Mouse (Mus musculus) CD4-positive helper T cell, adult 2 months (primary cell): ENCODE measurements at regions not wholly inside any gene's neighbourhood (a gene's known extent, or its start where the extent isn't known, plus 50 kb on each side); places are given as distances from the start of the nearest gene placed in this dataset.
A peak's percentile ranks its signal among the peaks of the same experiment; 100 is the strongest.

Experiments used
- DNase-seq: peaks from one replicate; pipeline ENCODE4 v3.0.0-alpha.2; 2012; ENCODE audit warnings: low read depth, missing footprints, low spot score

- no peak for DNase-seq
Observed at GRCm38 (mm10) chr5:64648492-64648891, 154.7 kb upstream of the Klf3 start.

GRCm38 (mm10) chr5:64651407-64651806 is 151.8 kb upstream of the Klf3 start:
- DNase-seq, result peak; percentile 66

- no peak for DNase-seq
Observed at GRCm38 (mm10) chr5:64653764-64654163, 149.4 kb upstream of the Klf3 start.

GRCm38 (mm10) chr5:64655286-64655685 is 147.9 kb upstream of the Klf3 start:
- no peak for DNase-seq

- DNase-seq, result peak; percentile 53
Observed at GRCm38 (mm10) chr5:64661959-64662358, 141.2 kb upstream of the Klf3 start.

- DNase-seq, result peak; percentile 56
Observed at GRCm38 (mm10) chr5:64662476-64662875, 140.7 kb upstream of the Klf3 start.

GRCm38 (mm10) chr5:64663766-64664165 is 139.4 kb upstream of the Klf3 start:
- no peak for DNase-seq

GRCm38 (mm10) chr5:64665064-64665463 is 138.1 kb upstream of the Klf3 start:
- no peak for DNase-seq

GRCm38 (mm10) chr5:64666256-64666655 is 136.9 kb upstream of the Klf3 start:
- DNase-seq, result no peak

- DNase-seq, result no peak
Observed at GRCm38 (mm10) chr5:64667053-64667452, 136.1 kb upstream of the Klf3 start.

GRCm38 (mm10) chr5:64673861-64674260 is 129.3 kb upstream of the Klf3 start:
- no peak for DNase-seq

GRCm38 (mm10) chr5:64676214-64676945 is 126.8 kb upstream of the Klf3 start:
- DNase-seq, result peak; percentile 72

GRCm38 (mm10) chr5:64676946-64677588 is 126.1 kb upstream of the Klf3 start:
- DNase-seq, result no peak

- peak; percentile 42 for DNase-seq
Observed at GRCm38 (mm10) chr5:64678706-64679105, 124.5 kb upstream of the Klf3 start.

- no peak for DNase-seq
Observed at GRCm38 (mm10) chr5:64679996-64680625, 123.1 kb upstream of the Klf3 start.

- DNase-seq, result peak; percentile 51
Observed at GRCm38 (mm10) chr5:64681161-64681560, 122.0 kb upstream of the Klf3 start.

GRCm38 (mm10) chr5:64682326-64682845 is 120.8 kb upstream of the Klf3 start:
- DNase-seq, result peak; percentile 35

GRCm38 (mm10) chr5:64683419-64683818 is 119.8 kb upstream of the Klf3 start:
- DNase-seq, result no peak

GRCm38 (mm10) chr5:64684275-64684674 is 118.9 kb upstream of the Klf3 start:
- DNase-seq, result peak; percentile 74

GRCm38 (mm10) chr5:64690148-64690547 is 113.0 kb upstream of the Klf3 start:
- DNase-seq, result no peak

GRCm38 (mm10) chr5:64691406-64692100 is 111.6 kb upstream of the Klf3 start:
- no peak for DNase-seq

GRCm38 (mm10) chr5:64692335-64692734 is 110.9 kb upstream of the Klf3 start:
- no peak for DNase-seq
